Mouse (Mus musculus) leukemia stem cell, adult 10-12 weeks (primary cell): ENCODE measurements around the gene Krt90. TPM values are rescaled to one million over a fixed set of nuclear protein-coding genes. Genes with fewer than 3 reads are reported as not detected.

ENCODE experiments used
- polyA plus RNA-seq: library from polyadenylated mRNA; stranded (reverse); fragments of >175 nt; gene quantifications from 2 replicates; pipeline ENCODE4 v1.2.3, GENCODE M21; 2012; ENCODE audit warnings: low replicate concordance

Krt90 gene
- polyA plus RNA-seq, result not detected in 2 replicates

DNA sequence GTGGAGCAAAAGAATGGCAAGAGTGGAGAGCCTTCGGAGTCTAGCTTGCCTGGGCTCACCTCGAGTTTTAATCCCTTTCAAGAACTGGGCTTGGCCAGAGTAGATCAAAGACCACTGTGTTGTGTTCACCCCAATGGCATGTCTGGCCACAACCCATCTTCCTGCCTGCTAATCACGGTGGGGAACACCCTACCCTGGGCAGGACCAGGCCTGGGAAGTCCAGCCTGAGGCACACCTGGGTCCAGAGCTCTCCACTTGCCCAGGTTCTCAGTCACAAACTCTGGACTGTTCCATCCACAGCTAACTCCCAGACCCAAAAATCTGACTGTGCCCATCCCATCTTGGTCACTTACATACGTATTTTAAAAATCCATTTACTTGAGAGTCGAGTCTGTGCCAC lies at the start of gene Krt90:
TSS of gene Krt90 (minus strand) at position 101 of the 400 bp plus-strand sequence.

DNA sequence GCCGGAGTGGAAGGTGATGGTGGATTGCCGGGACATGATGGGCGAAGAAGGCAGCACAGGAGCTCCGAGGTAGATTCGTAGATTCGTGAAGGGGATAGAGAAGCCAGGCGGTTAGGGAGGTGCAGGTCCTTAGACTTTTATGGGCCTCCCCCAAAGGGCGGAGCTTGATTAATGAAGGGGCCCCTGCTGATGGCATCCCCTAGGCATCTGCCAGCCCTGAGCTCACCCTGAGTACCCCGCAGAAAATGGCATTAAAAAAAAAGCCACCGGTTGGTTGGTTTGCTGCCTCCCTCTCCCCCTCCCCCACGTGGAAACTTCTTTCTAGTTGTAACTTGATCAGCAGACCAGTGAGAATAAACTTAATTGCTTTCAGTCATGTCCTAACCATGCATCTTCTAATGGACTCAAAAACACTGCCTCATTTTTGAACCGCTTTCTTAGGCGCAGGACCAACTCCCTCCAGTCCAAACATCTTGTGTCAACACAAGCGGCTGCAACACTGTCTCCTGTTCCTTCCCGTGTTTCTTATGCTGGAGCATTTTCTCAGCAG lies 11.1 kb upstream of the Krt90 start, which contains the start of gene Krt75:
TSS of gene Krt75 (minus strand) at position 109 of the 550 bp plus-strand sequence.

DNA sequence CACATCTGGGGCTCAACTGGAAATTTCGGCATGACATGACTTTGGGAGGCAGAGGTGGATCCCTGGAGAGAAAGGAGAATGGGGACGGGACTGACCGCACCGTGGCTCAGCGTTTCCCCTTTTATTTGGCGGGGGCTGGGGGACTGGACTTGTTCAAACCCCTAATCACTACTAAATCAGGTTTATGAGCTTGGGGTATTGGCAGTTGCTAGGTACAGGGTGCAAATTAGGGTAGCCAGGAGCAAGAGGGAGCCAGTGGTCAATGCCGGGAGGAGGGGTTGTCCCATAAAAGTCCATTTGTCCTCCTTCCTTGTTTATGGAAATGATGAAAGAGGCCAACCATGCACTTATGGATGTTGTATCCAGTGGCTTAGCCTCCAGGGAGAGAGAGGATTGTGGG lies 12.2 kb downstream of the Krt90 start, which contains the start of gene Krt82:
TSS of gene Krt82 (minus strand) at position 101 of the 400 bp plus-strand sequence.

DNA sequence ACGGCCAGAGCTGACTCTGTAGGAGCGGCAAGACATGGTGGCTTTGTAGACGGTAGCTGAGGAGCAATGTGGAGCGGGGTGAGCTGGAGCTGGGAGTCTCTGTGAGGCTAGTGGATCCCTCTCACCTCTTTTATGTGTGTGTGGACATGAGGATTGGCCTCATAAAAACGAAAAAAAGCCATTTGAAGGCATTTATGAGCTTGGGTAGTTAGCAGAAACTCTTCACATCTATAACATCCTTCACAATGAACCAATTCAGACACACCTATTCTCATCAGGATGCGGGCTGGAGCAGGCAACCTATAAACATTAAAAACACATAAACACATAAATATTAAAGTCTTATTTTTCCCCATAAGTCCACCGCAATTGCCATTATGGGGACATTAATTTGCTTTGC lies 30.0 kb downstream of the Krt90 start, which contains the start of gene Krt84:
TSS of gene Krt84 (minus strand) at position 101 of the 400 bp plus-strand sequence.

DNA sequence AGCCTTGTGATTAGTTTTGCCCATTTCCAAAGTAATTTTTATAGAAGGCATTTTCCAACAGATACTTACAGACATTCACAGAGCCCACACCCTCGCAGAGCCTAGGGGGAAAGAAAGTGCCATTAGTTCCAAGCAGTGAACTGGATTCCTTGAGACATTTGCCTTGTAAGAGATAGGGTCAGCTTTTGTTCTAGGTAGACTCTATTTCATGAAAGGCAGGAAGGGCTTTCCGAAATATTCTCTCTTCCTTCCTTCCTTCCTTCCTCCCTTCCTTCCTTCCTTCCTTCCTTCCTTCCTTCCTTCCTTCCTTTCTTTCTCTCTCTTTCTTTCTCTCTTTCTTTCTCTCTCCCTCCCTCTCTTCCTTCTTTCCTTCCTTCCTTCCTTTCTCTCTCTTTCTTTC lies 45.6 kb downstream of the Krt90 start, which contains the start of gene Gm49425:
TSS of gene Gm49425 (minus strand) at position 101 of the 400 bp plus-strand sequence.

Other genes starting within 250 kb of the Krt90 start
- gene Krt80, start 192.8 kb downstream of the Krt90 start, polyA plus RNA-seq, result 1.4 and 1.5 TPM in 2 replicates
- 0.35 and 0.40 TPM in 2 replicates for gene Krt7, start 151.9 kb downstream of the Krt90 start, polyA plus RNA-seq
- not detected in 2 replicates for gene Krt87, start 124.1 kb downstream of the Krt90 start, polyA plus RNA-seq
- gene Krt88, start 115.2 kb downstream of the Krt90 start, polyA plus RNA-seq, result not detected in 2 replicates
- gene Krt81, start 99.2 kb downstream of the Krt90 start, polyA plus RNA-seq, result not detected in 2 replicates
- gene Krt86, start 89.5 kb downstream of the Krt90 start, polyA plus RNA-seq, result not detected in 2 replicates
- gene Krt83, start 71.4 kb downstream of the Krt90 start, polyA plus RNA-seq, result 0.23 TPM in 1 of 2 replicates, not detected in the other
- gene Gm49425, start 45.7 kb downstream of the Krt90 start, polyA plus RNA-seq, result not detected in 2 replicates
- not detected in 2 replicates for gene Krt84, start 30.1 kb downstream of the Krt90 start, polyA plus RNA-seq
- gene Krt82, start 12.3 kb downstream of the Krt90 start, polyA plus RNA-seq, result not detected in 2 replicates
- not detected in 2 replicates for gene Krt75, start 11.0 kb upstream of the Krt90 start, polyA plus RNA-seq
- gene Gm5414, start 65.2 kb upstream of the Krt90 start, polyA plus RNA-seq, result not detected in 2 replicates
- gene Gm5478, start 84.4 kb upstream of the Krt90 start, polyA plus RNA-seq, result not detected in 2 replicates
- gene Krt6b, start 117.3 kb upstream of the Krt90 start, polyA plus RNA-seq, result not detected in 2 replicates
- gene Krt6a, start 131.4 kb upstream of the Krt90 start, polyA plus RNA-seq, result not detected in 2 replicates
- gene Krt5, start 149.9 kb upstream of the Krt90 start, polyA plus RNA-seq, result not detected in 2 replicates
- not detected in 2 replicates for gene Krt71, start 180.2 kb upstream of the Krt90 start, polyA plus RNA-seq
- gene Krt72, start 223.5 kb upstream of the Krt90 start, polyA plus RNA-seq, result not detected in 2 replicates
- gene Krt73, start 239.4 kb upstream of the Krt90 start, polyA plus RNA-seq, result not detected in 2 replicates